Mouse (Mus musculus) macrophage (primary cell): ENCODE data around the gene Lrrc39. TPM values are rescaled to one million over a fixed set of nuclear protein-coding genes. Genes with fewer than 3 reads are reported as not detected.
A peak's percentile ranks its signal among the peaks of the same experiment; 100 is the strongest.

Experiments
- H3K27ac ChIP-seq: fragments of 350-480 bp; formaldehyde crosslinking; 2 replicates; pipeline ENCODE4 v1.9.0; 2021
- H3K36me3 ChIP-seq: fragments of 350-480 bp; formaldehyde crosslinking; 2 replicates; pipeline ENCODE4 v1.9.0; 2021; ENCODE audit errors: inconsistent target
- H3K4me3 ChIP-seq: fragments of 350-480 bp; formaldehyde crosslinking; 2 replicates; pipeline ENCODE4 v1.9.0; 2021; ENCODE audit errors: inconsistent target
- H3K79me2 ChIP-seq: fragments of 350-480 bp; formaldehyde crosslinking; 2 replicates; pipeline ENCODE4 v1.9.0; 2021; ENCODE audit errors: inconsistent target
- WGBS: methylation state at CpG from one replicate; pipeline ENCODE4 v1.1.7; 2026; ENCODE audit warnings: inconsistent platforms; ENCODE audit not compliant: missing documents; 5-methylcytosine and 5-hydroxymethylcytosine counted together
- polyA plus RNA-seq: library from polyadenylated mRNA; stranded (reverse); fragments of 250-400 nt; gene quantifications from 3 replicates; pipeline ENCODE4 v1.2.4, GENCODE M21; 2018; ENCODE audit warnings: inconsistent platforms

Gene Lrrc39
- polyA plus RNA-seq, 1 experiment from 2014 or later, result 10.2 TPM

- no peak overlapping the region for H3K27ac ChIP-seq
- WGBS, result 98% methylated on average over 9 of the region's 9 CpGs
- peaks cover 57% of the 10 kb centered on the region for H3K36me3 ChIP-seq
- no peak overlapping the region for H3K4me3 ChIP-seq
- no peaks in the 10 kb centered on the region for H3K79me2 ChIP-seq
These were observed 19.4 kb downstream of the Lrrc39 start for GRCm38 (mm10) chr3:116582201-116582600.

- H3K36me3 ChIP-seq, result peaks cover 26% of the 10 kb centered on the region
- H3K27ac ChIP-seq, result peak overlapping the region; percentile 79
- WGBS, result 2% methylated on average over 17 of the region's 22 CpGs
- H3K79me2 ChIP-seq, result peaks cover 60% of the 10 kb centered on the region
- peak overlapping the region; percentile 96 for H3K4me3 ChIP-seq
These were observed 31.4 kb downstream of the Lrrc39 start for GRCm38 (mm10) chr3:116594076-116594727.

GRCm38 (mm10) chr3:116594728-116595602 lies 32.2 kb downstream of the Lrrc39 start, which contains the start of gene Sass6:
Gene Sass6, plus strand, starts transcription at chr3:116594982.
- H3K79me2 ChIP-seq, result peaks cover 67% of the 10 kb centered on the region
- WGBS, result under 1% methylated on average over 63 of the region's 65 CpGs
- H3K4me3 ChIP-seq, result peak within 1 kb of the TSS; percentile 96
- peak within 1 kb of the TSS; percentile 79 for H3K27ac ChIP-seq
- peaks cover 18% of the 10 kb centered on the region for H3K36me3 ChIP-seq

DNA sequence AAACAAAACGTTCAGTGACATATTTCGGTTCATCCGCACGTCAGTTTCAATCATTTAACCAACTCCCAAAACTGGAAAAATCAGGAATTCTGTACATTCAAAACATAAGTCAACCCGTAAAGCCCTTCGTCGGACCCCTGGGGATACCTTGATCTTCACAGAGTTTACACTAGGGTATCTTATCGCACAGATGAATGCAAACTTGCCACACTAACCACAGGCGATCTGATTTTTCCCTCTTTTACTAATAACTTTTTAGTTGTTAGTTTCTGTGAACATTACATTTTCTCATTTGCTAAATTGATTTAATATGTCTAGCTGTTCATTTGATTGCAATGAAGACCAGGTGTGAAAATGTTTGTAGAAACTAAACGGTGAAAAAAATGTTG lies 32.8 kb downstream of the Lrrc39 start:
- peaks cover 73% of the 10 kb centered on the region for H3K79me2 ChIP-seq
- peak overlapping the region; percentile 79 for H3K27ac ChIP-seq
- peaks cover 12% of the 10 kb centered on the region for H3K36me3 ChIP-seq
- 8% methylated on average over 10 of the region's 10 CpGs for WGBS
- H3K4me3 ChIP-seq, result peak overlapping the region; percentile 96

GRCm38 (mm10) chr3:116599705-116600104 lies 36.9 kb downstream of the Lrrc39 start:
- H3K4me3 ChIP-seq, result no peak overlapping the region
- peaks cover 92% of the 10 kb centered on the region for H3K79me2 ChIP-seq
- no peaks in the 10 kb centered on the region for H3K36me3 ChIP-seq
- H3K27ac ChIP-seq, result no peak overlapping the region
- 89% methylated on average over 2 of the region's 2 CpGs for WGBS

DNA sequence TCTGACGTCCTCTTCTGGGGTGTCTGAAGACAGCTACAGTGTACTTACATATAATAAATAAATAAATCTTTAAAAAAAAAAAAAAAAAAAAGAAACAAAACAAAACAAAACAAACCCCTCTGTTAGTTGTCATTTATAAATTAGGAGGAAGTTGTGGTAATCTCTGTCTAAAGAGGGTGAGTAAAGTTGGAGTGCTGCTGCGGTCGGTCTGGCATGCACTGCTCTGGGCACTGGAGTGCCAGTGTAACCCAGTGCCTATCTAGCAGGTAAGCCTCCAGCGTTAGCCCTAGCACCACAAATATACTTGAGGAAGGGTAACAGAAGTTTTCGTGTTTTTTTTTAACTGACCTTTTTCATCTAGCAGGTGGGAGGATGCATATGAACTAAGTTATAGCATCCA lies 38.2 kb downstream of the Lrrc39 start:
- H3K4me3 ChIP-seq, result no peak overlapping the region
- H3K27ac ChIP-seq, result no peak overlapping the region
- 6% methylated on average over 4 of the region's 5 CpGs for WGBS
- peaks cover 83% of the 10 kb centered on the region for H3K79me2 ChIP-seq
- H3K36me3 ChIP-seq, result no peaks in the 10 kb centered on the region

DNA sequence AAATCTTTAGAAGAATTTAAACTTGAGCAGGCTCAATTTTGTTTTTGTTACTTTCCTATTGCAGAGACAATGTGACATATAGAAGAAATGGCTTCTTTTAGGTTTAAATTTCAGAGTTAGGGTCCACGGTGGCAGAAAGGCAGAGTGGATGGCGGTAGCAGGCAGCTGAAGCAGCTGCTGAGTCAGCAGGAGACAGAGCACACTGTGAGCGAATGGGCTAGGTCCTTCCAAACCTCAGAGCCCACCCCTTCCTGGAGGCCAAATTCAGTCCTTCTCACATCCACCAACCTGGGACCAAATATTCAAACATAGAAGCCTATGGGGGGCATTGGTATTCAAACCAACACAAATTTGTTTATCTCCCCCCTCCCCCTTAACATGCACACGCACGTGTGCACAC lies 39.0 kb downstream of the Lrrc39 start:
- Histone ChIP-seq H3K27ac (no peak overlapping the region), H3K4me3 (no peak overlapping the region), H3K79me2 (peaks cover 75% of the 10 kb centered on the region), H3K36me3 (no peaks in the 10 kb centered on the region)
- WGBS, result 94% methylated on average over 5 of the region's 5 CpGs

- no peak overlapping the region for H3K27ac ChIP-seq
- 0 out of 2 replicates have a peak, but pooled peaks cover 6% of the 10 kb centered on the region for H3K36me3 ChIP-seq
- peaks cover 48% of the 10 kb centered on the region for H3K79me2 ChIP-seq
- no peak overlapping the region for H3K4me3 ChIP-seq
- 94% methylated on average over 9 of the region's 9 CpGs for WGBS
These were observed 41.8 kb downstream of the Lrrc39 start for GRCm38 (mm10) chr3:116604570-116604969.

- Histone ChIP-seq H3K4me3 (no peak within 1 kb of the TSS), H3K27ac (no peak within 1 kb of the TSS), H3K36me3 (0 out of 2 replicates have a peak, but pooled peaks cover 4% of the 10 kb centered on the region), H3K79me2 (no peaks in the 10 kb centered on the region)
- 83% methylated on average over 10 of the region's 10 CpGs for WGBS
These were observed 51.6 kb downstream of the Lrrc39 start, which contains the start of gene Trmt13 for GRCm38 (mm10) chr3:116614295-116614892. Gene Trmt13, minus strand, starts transcription at chr3:116614587.

DNA sequence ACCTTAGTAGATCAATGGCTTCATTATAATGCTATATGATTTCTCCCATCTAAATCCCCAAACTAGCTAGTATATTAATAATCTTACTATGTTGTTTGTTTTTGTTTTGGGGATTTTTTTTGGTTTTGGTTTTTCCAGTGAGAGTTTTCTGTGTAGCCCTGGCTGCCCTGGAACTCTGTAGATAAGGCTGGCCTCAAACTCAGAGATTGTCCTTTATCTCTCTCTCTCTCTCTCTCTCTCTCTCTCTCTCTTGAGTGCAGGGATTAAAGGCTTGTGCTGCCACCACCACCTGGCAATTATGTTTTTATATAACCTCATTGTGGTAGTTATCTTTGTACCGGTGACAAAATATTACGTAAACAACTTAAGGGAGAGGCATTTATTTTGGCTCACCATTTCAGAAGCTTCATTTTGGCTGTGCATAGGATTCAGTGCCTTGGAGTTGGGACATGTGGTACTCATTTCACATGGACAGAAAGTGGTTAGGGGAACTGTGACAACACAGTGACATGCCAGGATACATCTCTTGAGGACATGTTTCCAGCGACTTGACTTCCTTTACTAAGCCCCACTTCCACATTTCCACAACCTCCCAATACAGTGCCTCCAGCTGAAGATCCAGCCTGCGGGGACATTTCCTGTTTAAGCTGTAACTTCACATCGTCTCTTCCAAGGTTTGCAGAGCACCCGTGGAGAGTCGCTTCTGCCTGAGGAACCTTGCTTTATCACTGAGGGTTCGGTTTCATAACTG lies 52.7 kb downstream of the Lrrc39 start:
- no peak overlapping the region for H3K27ac ChIP-seq
- no peak overlapping the region for H3K4me3 ChIP-seq
- 73% methylated on average over 8 of the region's 8 CpGs for WGBS
- no peaks in the 10 kb centered on the region for H3K79me2 ChIP-seq
- H3K36me3 ChIP-seq, result 0 out of 2 replicates have a peak, but pooled peaks cover 4% of the 10 kb centered on the region

GRCm38 (mm10) chr3:116618855-116619254 lies 56.1 kb downstream of the Lrrc39 start:
- Histone ChIP-seq H3K79me2 (no peaks in the 10 kb centered on the region), H3K36me3 (0 out of 2 replicates have a peak, but pooled peaks cover 4% of the 10 kb centered on the region), H3K27ac (no peak overlapping the region), H3K4me3 (no peak overlapping the region)
- WGBS, result 92% methylated on average over 6 of the region's 6 CpGs

DNA sequence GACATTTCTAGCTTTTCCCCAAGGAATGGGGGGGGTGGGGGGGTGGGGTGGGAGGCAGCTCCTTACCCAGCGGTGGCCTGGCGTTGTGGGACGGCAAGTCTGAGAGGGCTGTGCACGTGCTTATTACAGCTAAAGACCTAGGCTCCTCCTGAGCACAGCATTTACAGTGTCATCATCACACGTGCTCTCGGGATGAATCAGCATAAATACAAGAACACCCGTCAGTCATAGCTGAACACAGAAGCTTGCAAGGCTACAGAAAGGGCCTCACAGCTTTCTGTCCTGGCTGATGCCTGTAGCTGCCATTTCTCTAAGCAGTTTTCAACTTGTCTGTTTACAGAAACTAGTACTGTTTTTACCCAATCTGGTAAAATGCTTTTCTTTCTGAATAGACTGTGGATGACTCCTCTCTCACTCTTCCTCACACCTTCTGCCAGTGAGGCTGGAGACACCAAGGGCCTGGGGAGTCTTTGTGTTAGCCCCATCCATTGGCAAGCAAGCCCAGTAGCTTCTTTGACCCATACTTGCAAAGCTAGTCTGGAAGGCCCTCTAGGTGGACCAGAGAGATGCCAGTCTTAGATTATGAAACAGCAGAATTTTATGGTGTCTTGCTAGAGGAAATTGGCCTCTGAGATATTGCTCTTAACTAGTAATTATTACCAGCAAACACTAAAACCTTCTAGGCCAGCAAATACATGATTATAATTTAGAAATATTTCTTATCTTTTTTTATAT lies 58.0 kb downstream of the Lrrc39 start:
- no peak overlapping the region for H3K27ac ChIP-seq
- H3K4me3 ChIP-seq, result no peak overlapping the region
- H3K36me3 ChIP-seq, result 0 out of 2 replicates have a peak, but pooled peaks cover 4% of the 10 kb centered on the region
- WGBS, result 59% methylated on average over 7 of the region's 7 CpGs
- H3K79me2 ChIP-seq, result no peaks in the 10 kb centered on the region

GRCm38 (mm10) chr3:116622641-116623040 lies 59.9 kb downstream of the Lrrc39 start:
- H3K27ac ChIP-seq, result no peak overlapping the region
- no peak overlapping the region for H3K4me3 ChIP-seq
- 0 out of 2 replicates have a peak, but pooled peaks cover 4% of the 10 kb centered on the region for H3K36me3 ChIP-seq
- no peaks in the 10 kb centered on the region for H3K79me2 ChIP-seq
- 95% methylated on average over 7 of the region's 7 CpGs for WGBS
